Mouse (Mus musculus) embryonic facial prominence, embryonic 11.5 days (tissue): ENCODE results near the gene Dnah7a. TPM values are rescaled to one million over a fixed set of nuclear protein-coding genes. Genes with fewer than 3 reads are reported as not detected.
"Not testable (repeated sequence)": the region's sequence is repeated elsewhere in the genome, so short reads cannot be mapped to it uniquely, and the experiment has no call there.

Source experiments
- ATAC-seq: fragments of 200-750 bp; cut with Nextera tagmentation; replicated peaks from 2 replicates; pipeline ENCODE4 v1.8.0; 2017; ENCODE audit warnings: low read depth; ENCODE audit not compliant: insufficient number of reproducible peaks, low FRiP score, low TSS enrichment
- DNase-seq: peaks from one replicate; pipeline ENCODE4 v3.0.0-alpha.2; 2015; ENCODE audit warnings: low spot score
- H3K27ac ChIP-seq: fragments of 300-500 bp; sonication (generic); replicated peaks from 2 replicates; pipeline ENCODE4 v1.5.1; 2014; ENCODE audit warnings: mild to moderate bottlenecking, low read depth, low read length, control low read depth
- H3K27me3 ChIP-seq: fragments of 300-500 bp; sonication (generic); 2 replicates; pipeline ENCODE4 v1.6.1; 2014; ENCODE audit warnings: mild to moderate bottlenecking, low read length, moderate library complexity, mixed read lengths; ENCODE audit not compliant: control insufficient read depth, insufficient read depth
- H3K36me3 ChIP-seq: fragments of 300-500 bp; sonication (generic); replicated peaks from 2 replicates; pipeline ENCODE4 v1.6.1; 2014; ENCODE audit warnings: low read depth, mild to moderate bottlenecking, low read length, moderate library complexity, mixed read lengths; ENCODE audit not compliant: control insufficient read depth, insufficient read depth
- H3K4me1 ChIP-seq: fragments of 300-500 bp; sonication (generic); 2 replicates; pipeline ENCODE4 v1.6.1; 2014; ENCODE audit warnings: low read length, mixed read lengths; ENCODE audit not compliant: control insufficient read depth, insufficient read depth
- H3K4me2 ChIP-seq: fragments of 300-500 bp; sonication (generic); 2 replicates; pipeline ENCODE4 v1.6.1; 2014; ENCODE audit warnings: low read depth, mild to moderate bottlenecking, control low read depth, low read length, moderate library complexity
- H3K4me3 ChIP-seq: fragments of 300-500 bp; sonication (generic); 2 replicates; pipeline ENCODE4 v1.5.1; 2014; ENCODE audit warnings: low read depth, low read length, control low read depth
- H3K9ac ChIP-seq: fragments of 300-500 bp; sonication (generic); replicated peaks from 2 replicates; pipeline ENCODE4 v1.6.1; 2014; ENCODE audit warnings: mild to moderate bottlenecking, control low read depth, low read length
- H3K9me3 ChIP-seq: fragments of 300-500 bp; sonication (generic); replicated peaks from 2 replicates; pipeline ENCODE4 v1.6.1; 2016; ENCODE audit warnings: mild to moderate bottlenecking, low read length, inconsistent platforms, mixed read lengths; ENCODE audit not compliant: control insufficient read depth
- WGBS: fragments of 180-500 bp; shearing (Covaris S2); extraction: QIAGEN DNeasy Blood & Tissue Kit; methylation state at CpG from one replicate; pipeline ENCODE4 v1.1.7; 2014; 5-methylcytosine and 5-hydroxymethylcytosine counted together
- polyA plus RNA-seq: library from polyadenylated mRNA; unstranded; fragments of >200 nt; fragmentation: Nextera tagmentation; extraction: Ambion mirVana; gene quantifications from 2 replicates; pipeline ENCODE4 v1.2.1, GENCODE M21; 2014

Gene Dnah7a
- polyA plus RNA-seq, 1 experiment from 2014 or later: 4.4 TPM

DNA sequence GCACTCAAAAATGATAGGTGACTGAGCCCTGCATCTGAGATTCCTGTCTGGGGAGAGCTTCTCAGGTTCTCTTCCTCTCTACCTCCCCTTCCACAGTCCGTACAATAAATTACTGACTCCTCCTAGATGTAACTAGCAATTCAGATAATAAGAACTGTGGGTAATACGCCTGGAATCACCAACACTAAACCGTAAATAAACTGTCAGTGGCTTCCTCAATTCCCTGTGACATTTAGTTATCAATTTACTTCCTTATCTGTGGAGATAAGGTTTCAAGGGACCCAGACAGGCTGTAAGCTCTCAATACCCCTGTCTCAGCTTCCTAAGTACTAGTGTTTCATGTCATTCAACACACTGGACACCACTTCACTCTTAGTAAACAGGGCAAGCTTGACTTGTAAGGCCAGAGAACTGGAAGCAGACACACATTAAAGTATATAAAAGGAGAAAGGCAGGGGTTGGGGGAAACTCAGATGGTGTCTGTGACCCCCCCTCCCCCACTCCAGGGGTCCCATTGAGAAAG lies 300.7 kb downstream of the Dnah7a start:
- 57% methylated on average over 3 of the region's 3 CpGs for WGBS
- no peak overlapping the region for H3K9ac ChIP-seq
- H3K4me3 ChIP-seq: no peak overlapping the region
- no peaks in the 10 kb centered on the region for H3K27me3 ChIP-seq
- DNase-seq (no peak), ATAC-seq (no peak)
- no peaks in the 10 kb centered on the region for H3K4me1 ChIP-seq
- no peaks in the 10 kb centered on the region for H3K9me3 ChIP-seq
- H3K36me3 ChIP-seq: no peaks in the 10 kb centered on the region
- H3K27ac ChIP-seq: no peak overlapping the region
- no peak overlapping the region for H3K4me2 ChIP-seq

DNA sequence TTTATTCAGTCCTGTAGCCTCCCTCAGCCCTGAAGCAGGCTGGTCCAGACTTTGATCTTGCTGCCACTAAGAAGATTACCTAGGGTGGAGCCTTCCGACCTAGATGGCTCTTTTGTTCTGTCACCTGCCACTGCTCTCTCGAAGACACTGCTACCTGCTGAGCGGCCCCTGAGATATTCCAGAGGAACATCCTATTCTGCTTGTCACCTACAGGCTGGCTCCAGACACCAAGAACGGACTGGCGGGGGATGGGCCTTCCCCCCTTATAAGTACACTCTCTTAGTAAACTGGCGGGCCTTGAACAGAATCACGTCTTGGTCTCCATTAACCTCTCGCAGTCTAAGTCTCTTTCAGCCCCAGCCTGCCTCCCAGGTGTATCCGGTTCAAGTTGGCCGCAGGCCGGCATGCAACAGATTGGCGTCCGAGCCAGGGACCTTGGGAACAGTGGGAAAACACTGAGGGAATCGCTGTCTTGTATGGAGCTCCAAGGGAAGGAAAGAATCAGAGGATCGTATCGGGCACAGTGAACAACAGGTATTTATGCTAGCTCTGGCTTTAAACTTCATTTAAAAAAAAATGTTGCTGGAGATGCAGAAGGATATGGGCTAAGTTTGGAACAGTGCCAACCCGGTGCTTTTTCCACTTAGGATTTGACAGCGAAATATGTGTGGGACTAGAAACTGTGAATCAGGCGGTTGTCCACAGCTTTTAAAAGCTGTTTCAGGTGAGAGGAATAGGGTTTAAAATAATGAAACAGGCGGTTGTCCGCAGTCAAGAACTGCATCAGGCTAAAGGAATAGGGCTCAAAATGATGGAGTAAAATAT lies 312.4 kb downstream of the Dnah7a start:
- H3K9me3 ChIP-seq, H3K27me3 ChIP-seq, H3K4me1 ChIP-seq, ATAC-seq, H3K36me3 ChIP-seq, H3K9ac ChIP-seq, H3K27ac ChIP-seq, H3K4me3 ChIP-seq, H3K4me2 ChIP-seq: not testable (repeated sequence)
- DNase-seq: peak; percentile 30
- WGBS: 29% methylated on average over 21 of the region's 21 CpGs

DNA sequence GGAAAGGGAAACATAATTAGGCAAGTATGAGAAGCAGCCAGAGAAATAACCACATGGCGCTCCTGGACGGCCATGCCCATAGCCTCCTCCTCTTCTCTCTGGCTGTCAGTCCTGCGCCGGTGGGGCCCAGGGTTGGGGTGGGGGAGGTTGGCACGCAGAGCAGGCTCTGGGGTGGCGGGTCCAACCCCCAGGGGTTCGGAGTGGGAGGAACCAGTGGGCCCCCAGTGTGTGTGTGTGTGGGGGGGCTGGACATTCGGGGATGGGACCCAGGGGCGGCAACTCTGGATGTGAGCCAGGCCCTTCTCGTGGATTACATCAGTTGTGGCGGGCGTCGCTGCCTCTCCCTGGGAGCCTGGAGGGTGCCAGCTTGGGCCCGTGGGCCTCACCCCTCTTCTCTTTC lies 317.8 kb downstream of the Dnah7a start:
- Histone ChIP-seq H3K4me3 (no peak overlapping the region), H3K4me2 (no peak overlapping the region), H3K9me3 (no peaks in the 10 kb centered on the region), H3K36me3 (no peaks in the 10 kb centered on the region), H3K4me1 (no peaks in the 10 kb centered on the region), H3K27ac (no peak overlapping the region), H3K27me3 (no peaks in the 10 kb centered on the region), H3K9ac (no peak overlapping the region)
- ATAC-seq (peak; percentile 44; the same call in 1 of the 2 replicates), DNase-seq (no peak)
- 90% methylated on average over 9 of the region's 14 CpGs for WGBS

DNA sequence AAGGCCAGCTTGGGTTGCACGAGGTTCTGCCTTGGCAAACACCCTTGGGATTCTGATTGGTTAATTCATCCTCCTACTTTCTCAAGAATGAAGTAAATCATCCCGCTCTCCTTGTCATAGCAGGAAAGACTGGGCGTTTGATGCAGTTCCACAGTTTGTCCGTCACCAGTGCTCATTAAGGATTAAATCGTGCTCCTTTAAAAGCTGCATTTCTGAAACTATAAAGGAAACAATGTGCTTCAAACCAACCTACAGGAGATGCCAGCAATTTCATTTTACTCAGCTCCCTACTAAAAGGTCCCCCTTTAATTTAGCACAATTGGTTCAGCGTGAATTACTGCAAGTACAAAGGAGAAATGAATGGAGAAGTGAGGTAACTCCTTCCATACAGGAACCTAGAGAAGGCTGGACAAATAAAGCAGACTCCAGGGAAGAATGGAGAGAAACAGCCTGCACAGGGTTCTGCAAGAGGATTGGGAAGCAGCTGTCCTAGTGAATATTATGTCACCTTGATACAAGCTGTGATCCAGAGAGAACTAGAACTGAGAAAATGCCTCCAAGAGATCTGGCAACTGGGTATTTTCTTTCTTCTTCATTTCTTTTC lies 322.4 kb downstream of the Dnah7a start:
- ATAC-seq: no peak
- 77% methylated on average over 6 of the region's 6 CpGs for WGBS
- H3K9ac ChIP-seq: no peak overlapping the region

DNA sequence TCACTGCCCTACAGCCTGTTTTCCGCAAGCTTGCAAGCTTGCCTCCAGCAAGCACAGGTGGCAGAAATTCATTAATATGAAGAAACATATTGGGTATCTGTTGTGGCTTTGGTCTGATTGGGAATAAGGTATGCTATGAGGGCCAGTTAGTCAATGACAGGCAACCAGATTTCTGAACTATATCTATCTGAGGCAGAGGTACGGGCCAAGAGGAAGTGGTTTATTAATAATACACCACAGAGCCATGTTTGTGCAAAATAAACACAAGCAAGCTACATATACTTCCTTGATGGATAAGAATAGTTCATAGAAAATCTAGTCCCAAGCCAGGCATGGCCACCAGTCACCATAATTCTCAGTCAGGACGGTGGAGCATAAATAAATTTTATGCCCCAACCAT lies 328.9 kb downstream of the Dnah7a start:
- 80% methylated on average over 3 of the region's 3 CpGs for WGBS
- H3K27me3 ChIP-seq: no peaks in the 10 kb centered on the region
- H3K4me1 ChIP-seq: no peaks in the 10 kb centered on the region
- H3K9me3 ChIP-seq: no peaks in the 10 kb centered on the region
- no peak overlapping the region for H3K9ac ChIP-seq
- H3K4me3 ChIP-seq: no peak overlapping the region
- no peak for DNase-seq
- H3K4me2 ChIP-seq: no peak overlapping the region
- no peak for ATAC-seq
- H3K36me3 ChIP-seq: no peaks in the 10 kb centered on the region
- H3K27ac ChIP-seq: no peak overlapping the region

More for the DNA sequence above, 322.4 kb downstream of the Dnah7a start:
- Histone ChIP-seq H3K4me3 (no peak overlapping the region), H3K27ac (no peak overlapping the region), H3K4me2 (no peak overlapping the region), H3K27me3 (no peaks in the 10 kb centered on the region), H3K4me1 (no peaks in the 10 kb centered on the region), H3K36me3 (no peaks in the 10 kb centered on the region), H3K9me3 (no peaks in the 10 kb centered on the region)
- DNase-seq: no peak

DNA sequence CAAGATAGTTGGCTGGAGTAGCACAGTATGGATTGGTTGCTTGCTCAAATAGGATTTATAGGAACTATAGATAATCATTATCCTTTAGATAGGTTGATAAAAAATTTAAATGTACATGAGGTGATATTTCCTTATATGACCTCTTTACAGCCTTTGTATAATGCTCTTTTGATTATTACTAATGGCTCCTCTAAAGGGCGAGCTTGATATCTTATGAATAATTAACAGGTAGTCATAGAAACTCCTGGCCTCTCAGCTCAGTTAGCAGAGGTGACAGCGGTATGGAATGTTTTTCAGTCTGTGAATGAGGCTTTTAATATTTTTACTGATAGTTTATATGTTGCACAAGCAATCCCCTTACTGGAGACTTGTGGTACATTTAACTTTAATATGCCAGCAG lies 330.6 kb downstream of the Dnah7a start:
- WGBS: 84% methylated on average over 2 of the region's 2 CpGs
- not testable (repeated sequence) for H3K4me1 ChIP-seq, ATAC-seq, H3K27me3 ChIP-seq, DNase-seq, H3K4me2 ChIP-seq, H3K27ac ChIP-seq, H3K9ac ChIP-seq, H3K4me3 ChIP-seq, H3K9me3 ChIP-seq, H3K36me3 ChIP-seq

DNA sequence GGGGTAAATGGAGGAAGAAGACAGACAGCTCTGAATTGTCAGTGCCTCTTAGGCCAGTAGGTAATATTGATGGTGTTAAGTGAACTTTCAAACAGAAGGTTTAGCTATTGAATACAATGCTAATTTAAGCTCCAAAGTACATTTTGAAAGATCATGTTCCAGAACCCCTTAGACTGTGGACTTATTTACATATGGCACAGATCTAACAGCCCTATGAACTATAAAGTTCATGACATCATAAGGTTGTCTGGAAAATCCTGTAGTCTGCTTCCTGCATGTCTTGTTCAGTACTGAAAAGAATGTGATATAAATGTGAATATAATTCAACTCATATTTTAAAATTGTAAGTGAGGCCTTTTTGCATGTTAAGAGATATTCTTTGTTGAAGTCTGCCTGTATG lies 347.6 kb downstream of the Dnah7a start:
- Histone ChIP-seq H3K4me3 (no peak overlapping the region), H3K4me1 (no peaks in the 10 kb centered on the region), H3K27ac (no peak overlapping the region), H3K9me3 (no peaks in the 10 kb centered on the region), H3K27me3 (no peaks in the 10 kb centered on the region), H3K9ac (no peak overlapping the region), H3K36me3 (no peaks in the 10 kb centered on the region), H3K4me2 (no peak overlapping the region)
- no peak for ATAC-seq
- DNase-seq: no peak
